Mouse (Mus musculus) embryonic facial prominence, embryonic 13.5 days (tissue): Measurements from ENCODE around the gene Grk6. TPM values are rescaled to one million over a fixed set of nuclear protein-coding genes. Genes with fewer than 3 reads are reported as not detected.
"Not testable (repeated sequence)": the region's sequence is repeated elsewhere in the genome, so short reads cannot be mapped to it uniquely, and the experiment has no call there.

Experiments
- ATAC-seq: fragments of 200-750 bp; cut with Nextera tagmentation; 2 replicates; pipeline ENCODE4 v1.8.0; 2017; ENCODE audit warnings: low read depth; ENCODE audit not compliant: insufficient number of reproducible peaks, insufficient read depth, low FRiP score, low TSS enrichment
- H3K27ac ChIP-seq: fragments of 300-500 bp; sonication (generic); 2 replicates; pipeline ENCODE4 v1.5.1; 2015; ENCODE audit warnings: moderate library complexity, mild to moderate bottlenecking, inconsistent platforms
- H3K27me3 ChIP-seq: fragments of 300-500 bp; sonication (generic); 2 replicates; pipeline ENCODE4 v1.6.1; 2015; ENCODE audit warnings: mild to moderate bottlenecking, inconsistent platforms
- H3K36me3 ChIP-seq: fragments of 300-500 bp; sonication (generic); 2 replicates; pipeline ENCODE4 v1.6.1; 2015; ENCODE audit warnings: mild to moderate bottlenecking, inconsistent platforms
- H3K4me1 ChIP-seq: fragments of 300-500 bp; sonication (generic); 2 replicates; pipeline ENCODE4 v1.6.1; 2015; ENCODE audit warnings: inconsistent platforms
- H3K4me2 ChIP-seq: fragments of 300-500 bp; sonication (generic); 2 replicates; pipeline ENCODE4 v1.6.1; 2015; ENCODE audit warnings: moderate library complexity, mild to moderate bottlenecking, inconsistent platforms
- H3K4me3 ChIP-seq: fragments of 300-500 bp; sonication (generic); 2 replicates; pipeline ENCODE4 v1.5.1; 2015; ENCODE audit warnings: mild to moderate bottlenecking, inconsistent platforms
- H3K9ac ChIP-seq: fragments of 300-500 bp; sonication (generic); 2 replicates; pipeline ENCODE4 v1.6.1; 2015; ENCODE audit warnings: mild to moderate bottlenecking, inconsistent platforms
- H3K9me3 ChIP-seq: fragments of 300-500 bp; sonication (generic); 2 replicates; pipeline ENCODE4 v1.6.1; 2016; ENCODE audit warnings: inconsistent platforms
- WGBS: fragments of 180-500 bp; shearing (Covaris S2); methylation state at CpG from one replicate; pipeline ENCODE4 v1.1.7; 2015; ENCODE audit warnings: mixed read lengths; 5-methylcytosine and 5-hydroxymethylcytosine counted together
- polyA plus RNA-seq: library from polyadenylated mRNA; unstranded; fragments of >200 nt; fragmentation: Nextera tagmentation; extraction: Ambion mirVana; gene quantifications from 2 replicates; pipeline ENCODE4 v1.2.1, GENCODE M21; 2015

Gene Grk6
- polyA plus RNA-seq, 1 experiment from 2014 or later = 36.4 TPM

- ATAC-seq = no peak
Observed at GRCm38 (mm10) chr13:55430566-55430965, 14.3 kb upstream of the Grk6 start.

DNA sequence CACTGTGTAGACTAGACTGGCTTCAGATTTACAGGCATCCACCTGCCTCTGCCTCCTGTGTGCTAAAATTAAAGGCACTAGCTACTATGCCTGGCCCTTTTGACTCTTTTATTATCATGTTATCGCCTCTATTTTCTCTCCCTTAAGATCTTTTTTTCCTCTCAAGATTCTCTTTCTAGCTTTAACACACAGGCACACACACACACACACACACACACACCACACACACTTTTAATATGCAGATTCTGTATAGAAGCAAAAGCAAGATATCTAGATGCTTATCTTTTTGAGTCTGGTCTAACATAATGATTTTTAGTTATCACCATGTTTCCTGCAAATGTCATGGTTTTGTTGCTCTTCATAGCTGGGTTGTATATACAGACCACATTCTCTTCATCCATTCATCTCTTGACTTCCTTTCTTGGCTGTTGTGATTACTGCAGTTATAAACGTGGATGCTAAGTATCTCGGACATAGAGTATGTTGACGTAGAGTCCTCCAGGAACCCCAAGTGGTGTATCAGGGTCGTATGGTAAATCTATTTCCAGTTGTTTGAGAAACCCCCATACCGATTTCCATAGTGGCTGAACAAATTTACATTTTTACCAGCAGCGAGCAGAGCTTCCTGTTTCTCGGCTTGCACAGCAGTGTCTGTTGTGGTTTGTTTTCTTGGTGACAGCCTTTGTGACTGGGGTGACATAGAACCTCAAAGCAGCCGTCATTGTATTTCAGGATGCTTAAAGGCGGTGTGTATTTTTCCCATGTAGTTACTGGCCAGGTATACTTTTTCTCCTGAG lies 12.8 kb upstream of the Grk6 start:
- H3K4me2 ChIP-seq = no peak overlapping the region
- WGBS = 74% methylated on average over 10 of the region's 10 CpGs
- H3K4me1 ChIP-seq = no peaks in the 10 kb centered on the region
- H3K27ac ChIP-seq = no peak overlapping the region
- H3K27me3 ChIP-seq = no peaks in the 10 kb centered on the region
- ATAC-seq = no peak
- no peaks in the 10 kb centered on the region for H3K36me3 ChIP-seq
- peaks cover 5% of the 10 kb centered on the region; the same call in 1 of the 2 replicates for H3K9me3 ChIP-seq
- H3K4me3 ChIP-seq = no peak overlapping the region
- no peak overlapping the region for H3K9ac ChIP-seq

More at GRCm38 (mm10) chr13:55430566-55430965, 14.3 kb upstream of the Grk6 start:
- Histone ChIP-seq H3K36me3 (no peaks in the 10 kb centered on the region), H3K27me3 (no peaks in the 10 kb centered on the region), H3K4me2 (no peak overlapping the region), H3K9ac (no peak overlapping the region), H3K27ac (no peak overlapping the region), H3K4me3 (no peak overlapping the region), H3K9me3 (peaks cover 5% of the 10 kb centered on the region; the same call in 1 of the 2 replicates), H3K4me1 (no peaks in the 10 kb centered on the region)
- WGBS = 83% methylated on average over 2 of the region's 2 CpGs

GRCm38 (mm10) chr13:55437111-55437629 lies 7.7 kb upstream of the Grk6 start:
- not testable (repeated sequence) for H3K9ac ChIP-seq, ATAC-seq, H3K4me1 ChIP-seq, H3K36me3 ChIP-seq, H3K4me3 ChIP-seq, H3K27ac ChIP-seq, H3K27me3 ChIP-seq, H3K4me2 ChIP-seq, H3K9me3 ChIP-seq
- WGBS = 49% methylated on average over 15 of the region's 15 CpGs

GRCm38 (mm10) chr13:55443799-55444285 lies 1.0 kb upstream of the Grk6 start:
- Histone ChIP-seq H3K9me3 (no peaks in the 10 kb centered on the region), H3K4me1 (peaks cover 37% of the 10 kb centered on the region), H3K27me3 (no peaks in the 10 kb centered on the region), H3K27ac (peak overlapping the region; percentile 95), H3K36me3 (no peaks in the 10 kb centered on the region), H3K9ac (peak overlapping the region; percentile 70; the same call in 1 of the 2 replicates), H3K4me3 (peak overlapping the region; percentile 86), H3K4me2 (peak overlapping the region; percentile 66)
- WGBS = 41% methylated on average over 9 of the region's 9 CpGs
- ATAC-seq = no peak

DNA sequence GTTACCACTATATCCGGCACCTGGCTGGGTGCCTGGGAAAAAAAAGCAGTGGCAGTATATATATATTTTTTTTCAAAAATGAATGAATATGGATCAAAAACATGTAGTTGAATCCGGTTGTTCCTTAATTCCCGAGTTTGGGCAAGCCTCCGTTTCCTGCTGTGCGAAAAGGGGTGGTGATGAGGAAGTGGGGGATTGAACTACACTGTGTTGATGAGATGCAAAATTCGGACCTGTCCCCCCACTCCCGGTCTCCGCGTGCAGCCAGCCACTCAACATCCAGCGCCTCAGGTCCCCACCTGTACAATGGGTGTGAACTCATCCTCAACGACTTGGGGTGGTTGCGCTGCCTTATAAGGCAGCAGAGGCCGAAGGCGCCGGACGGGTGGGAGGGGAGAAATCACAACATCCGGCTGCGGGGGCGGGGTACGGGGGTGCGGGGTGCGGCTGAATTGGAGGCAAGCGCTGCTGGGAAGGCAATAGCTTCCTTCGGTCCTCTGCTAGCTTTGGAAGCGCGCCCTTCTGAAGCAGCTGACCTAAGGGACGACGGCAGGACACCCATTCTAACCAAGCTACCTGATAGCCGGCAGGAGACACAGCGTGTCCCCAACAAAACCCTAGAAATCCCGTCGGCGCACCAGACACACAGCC lies 461 bp upstream of the Grk6 start:
- 2% methylated on average over 33 of the region's 33 CpGs for WGBS
- Histone ChIP-seq H3K4me2 (peak overlapping the region; percentile 66), H3K27ac (peak overlapping the region; percentile 95), H3K4me3 (peak overlapping the region; percentile 86), H3K9me3 (no peaks in the 10 kb centered on the region), H3K9ac (peak overlapping the region; percentile 70), H3K27me3 (no peaks in the 10 kb centered on the region), H3K4me1 (peaks cover 37% of the 10 kb centered on the region), H3K36me3 (peaks cover 3% of the 10 kb centered on the region; the same call in 1 of the 2 replicates)
- ATAC-seq = peak; percentile 75

DNA sequence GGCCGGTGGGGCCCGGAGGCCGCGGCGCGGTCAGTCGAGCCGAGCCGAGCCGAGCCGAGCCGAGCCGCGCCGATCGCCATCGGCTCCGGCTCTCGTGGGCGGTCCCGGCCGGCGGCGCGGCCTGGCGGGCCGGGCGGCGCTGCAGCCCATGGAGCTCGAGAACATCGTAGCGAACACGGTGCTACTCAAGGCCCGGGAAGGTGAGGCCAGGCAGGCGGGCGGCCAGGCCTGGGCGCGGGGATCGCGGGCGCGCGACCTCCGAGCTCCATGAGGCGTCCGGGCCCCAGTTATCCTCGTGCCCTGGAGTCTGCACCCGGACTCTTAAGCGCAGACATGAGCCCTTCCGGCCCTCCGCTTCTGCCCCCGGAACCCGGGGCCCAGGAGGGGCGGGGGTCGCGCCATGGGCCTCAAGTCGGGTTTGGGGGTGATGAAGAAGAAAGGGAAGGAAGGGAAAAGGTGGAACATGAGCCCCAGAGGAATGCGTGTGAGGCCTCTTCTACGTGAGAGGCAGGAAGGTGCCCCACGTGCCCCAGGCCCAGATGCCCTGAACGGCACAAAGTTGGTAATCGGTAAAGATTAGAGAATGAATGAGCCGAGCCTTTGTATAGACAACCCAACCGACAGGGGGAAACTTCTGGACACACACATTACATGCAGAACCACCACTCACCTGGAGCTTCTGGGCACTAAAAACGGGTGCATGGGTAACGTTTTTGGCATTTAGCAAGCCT lies 654 bp downstream of the Grk6 start:
- H3K36me3 ChIP-seq = peaks cover 14% of the 10 kb centered on the region
- H3K9ac ChIP-seq = peak overlapping the region; percentile 98

DNA sequence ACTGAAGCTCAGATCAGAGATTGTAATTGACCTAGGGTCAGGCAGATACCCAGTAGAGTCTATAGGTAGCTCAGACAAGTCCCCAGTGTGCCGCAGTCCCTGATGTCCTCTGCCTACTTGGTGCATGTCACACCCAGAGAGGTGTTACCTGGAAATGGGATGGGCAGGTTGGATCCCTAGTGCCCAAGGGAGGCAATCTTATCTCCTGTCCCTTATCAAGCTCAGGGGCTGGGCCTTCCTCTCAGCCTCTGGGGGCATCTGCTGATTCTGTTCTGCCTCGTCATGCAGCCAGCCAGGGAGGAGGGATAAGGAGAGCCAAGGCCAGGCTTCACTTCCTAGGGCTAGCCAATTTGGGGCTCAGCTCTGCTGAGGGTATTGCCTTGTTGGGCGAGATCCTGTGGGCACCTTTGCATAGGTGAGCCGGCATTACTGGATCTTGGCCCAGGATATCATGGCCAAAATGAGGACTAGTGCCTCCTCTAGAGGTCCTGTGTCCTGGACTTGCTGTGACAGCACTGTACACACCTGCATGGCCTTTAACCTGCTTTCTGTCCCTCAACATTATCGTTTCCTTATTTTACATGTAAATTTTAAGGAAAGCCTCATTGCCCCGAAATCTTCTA lies 1.7 kb downstream of the Grk6 start:
- 76% methylated on average over 6 of the region's 6 CpGs for WGBS
- Histone ChIP-seq H3K27ac (no peak overlapping the region), H3K4me2 (peak overlapping the region; percentile 84)

More for the DNA sequence above, 654 bp downstream of the Grk6 start:
- Histone ChIP-seq H3K27me3 (no peaks in the 10 kb centered on the region), H3K4me3 (peak overlapping the region; percentile 86), H3K4me2 (peak overlapping the region; percentile 84), H3K9me3 (no peaks in the 10 kb centered on the region), H3K27ac (peak overlapping the region; percentile 95), H3K4me1 (peaks cover 37% of the 10 kb centered on the region)
- ATAC-seq = peak; percentile 6; the same call in 1 of the 2 replicates
- WGBS = under 1% methylated on average over 57 of the region's 66 CpGs

GRCm38 (mm10) chr13:55447543-55447943 lies 2.7 kb downstream of the Grk6 start:
- WGBS = 39% methylated on average over 3 of the region's 3 CpGs
- no peak overlapping the region for H3K4me3 ChIP-seq
- H3K27ac ChIP-seq = no peak overlapping the region
- ATAC-seq = no peak
- H3K4me1 ChIP-seq = peaks cover 37% of the 10 kb centered on the region
- H3K4me2 ChIP-seq = no peak overlapping the region
- peaks cover 35% of the 10 kb centered on the region for H3K36me3 ChIP-seq
- H3K9me3 ChIP-seq = no peaks in the 10 kb centered on the region
- H3K27me3 ChIP-seq = no peaks in the 10 kb centered on the region
- peak overlapping the region; percentile 98; the same call in 1 of the 2 replicates for H3K9ac ChIP-seq

More for the DNA sequence above, 1.7 kb downstream of the Grk6 start:
- H3K36me3 ChIP-seq = peaks cover 25% of the 10 kb centered on the region
- peak overlapping the region; percentile 86 for H3K4me3 ChIP-seq
- H3K4me1 ChIP-seq = peaks cover 37% of the 10 kb centered on the region
- H3K27me3 ChIP-seq = no peaks in the 10 kb centered on the region
- peak overlapping the region; percentile 98 for H3K9ac ChIP-seq
- ATAC-seq = no peak
- no peaks in the 10 kb centered on the region for H3K9me3 ChIP-seq

DNA sequence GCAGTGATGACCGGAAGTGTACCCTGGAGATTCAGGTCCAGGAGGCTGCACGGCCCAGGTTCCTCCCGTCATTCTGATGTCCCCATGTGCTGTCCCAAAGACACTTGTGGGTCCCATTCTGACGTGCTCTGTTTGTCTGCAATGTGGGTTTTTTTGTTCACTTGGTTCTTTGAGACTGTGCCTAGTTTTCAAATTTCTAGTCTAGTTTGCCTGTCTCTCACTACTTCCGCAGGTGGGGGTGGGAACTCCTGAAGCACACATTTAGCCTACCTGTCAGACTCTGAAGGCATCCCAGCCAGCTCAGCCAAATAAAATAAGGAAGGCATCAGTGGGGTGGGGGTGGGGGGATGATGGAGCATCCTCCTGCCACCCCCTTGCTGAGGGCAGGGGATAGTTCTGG lies 3.3 kb downstream of the Grk6 start:
- no peak overlapping the region for H3K27ac ChIP-seq
- ATAC-seq = no peak
- peaks cover 40% of the 10 kb centered on the region for H3K36me3 ChIP-seq
- H3K4me1 ChIP-seq = peaks cover 37% of the 10 kb centered on the region
- H3K27me3 ChIP-seq = no peaks in the 10 kb centered on the region
- no peak overlapping the region for H3K4me3 ChIP-seq
- no peaks in the 10 kb centered on the region for H3K9me3 ChIP-seq
- 82% methylated on average over 5 of the region's 5 CpGs for WGBS
- H3K9ac ChIP-seq = peak overlapping the region; percentile 32; the same call in 1 of the 2 replicates
- H3K4me2 ChIP-seq = no peak overlapping the region

DNA sequence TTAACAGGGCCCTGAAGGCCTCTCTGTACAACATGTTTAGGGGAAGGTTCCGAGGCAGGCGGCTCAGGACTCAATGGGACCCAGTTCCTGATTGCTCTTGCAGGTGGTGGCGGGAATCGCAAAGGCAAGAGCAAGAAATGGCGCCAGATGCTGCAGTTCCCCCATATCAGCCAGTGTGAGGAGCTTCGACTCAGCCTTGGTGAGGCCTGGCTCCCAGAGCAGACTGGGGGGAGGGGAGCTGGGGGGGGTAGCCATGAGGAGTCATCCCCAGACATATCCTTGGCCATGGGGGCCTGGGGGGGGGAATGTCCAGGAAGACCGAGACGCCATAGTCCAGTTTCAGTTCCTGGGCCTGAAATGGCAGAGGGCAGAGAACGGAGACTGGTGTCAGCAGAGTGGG lies 4.3 kb downstream of the Grk6 start:
- ATAC-seq = no peak
- H3K27me3 ChIP-seq = no peaks in the 10 kb centered on the region
- H3K27ac ChIP-seq = no peak overlapping the region
- no peaks in the 10 kb centered on the region for H3K9me3 ChIP-seq
- no peak overlapping the region for H3K4me2 ChIP-seq
- H3K36me3 ChIP-seq = peaks cover 50% of the 10 kb centered on the region
- 0 out of 2 replicates have a peak overlapping the region, but pooled peaks have one; percentile 6 for H3K9ac ChIP-seq
- WGBS = 93% methylated on average over 9 of the region's 9 CpGs
- no peak overlapping the region for H3K4me3 ChIP-seq
- H3K4me1 ChIP-seq = peaks cover 30% of the 10 kb centered on the region
